Comparison of ENCODE assay signal across 30 mouse cellular contexts in the genomic region with DNA sequence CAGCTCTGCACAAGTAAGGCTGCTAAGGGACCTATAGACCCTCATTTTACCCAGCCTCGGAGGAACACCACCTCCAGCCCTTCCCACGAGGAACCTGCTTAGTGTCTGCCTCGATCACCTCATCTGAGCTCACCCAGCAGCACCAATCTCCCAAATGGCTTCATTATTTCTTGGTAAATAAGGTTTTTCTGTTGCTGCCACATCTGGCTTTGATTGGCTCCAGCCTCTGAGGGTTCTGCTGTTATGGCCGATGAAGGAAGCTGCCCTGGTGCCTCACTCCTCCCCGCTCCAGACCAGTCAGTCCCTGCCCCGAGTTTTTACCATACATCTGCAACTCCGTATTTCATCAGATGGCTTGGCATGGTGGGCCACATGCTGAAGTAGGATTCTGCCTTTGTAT. TPM values are rescaled to one million over a fixed set of nuclear protein-coding genes. Genes with fewer than 3 reads are reported as not detected.
A peak's percentile ranks its signal among the peaks of the same experiment; 100 is the strongest.
DNase-seq lines count a peak whose midpoint lies in the region; ATAC-seq lines count a peak whose summit lies in the region.
"Had no signal": no experiment of that assay in that cellular context is flagged by ENCODE, and none has a peak within 500 bp of the region (broad histone marks: within the 10 kb centered on the region; RNA-seq: fewer than 3 reads in every experiment).

No protein-coding gene starts in this region.

- H3K36me3 ChIP-seq in heart, embryonic 10.5 days: peaks cover 3% of the 10 kb centered on the region; the same call in 1 of the 2 replicates
- H3K36me3 ChIP-seq in embryonic facial prominence, embryonic 10.5 days (replicated peaks): peaks cover 7% of the 10 kb centered on the region
- H3K36me3 ChIP-seq in embryonic facial prominence, embryonic 14.5 days (ENCODE audit: control insufficient read depth, insufficient read depth, low read length): peaks cover 8% of the 10 kb centered on the region
- H3K36me3 ChIP-seq in limb, embryonic 12.5 days: peaks cover 8% of the 10 kb centered on the region; the same call in 1 of the 2 replicates
- H3K36me3 ChIP-seq: midbrain, embryonic 15.5 days had no signal

- no peaks in the 10 kb centered on the region for H3K9me3 ChIP-seq in heart, embryonic 10.5 days
- no peaks in the 10 kb centered on the region for H3K9me3 ChIP-seq in embryonic facial prominence, embryonic 10.5 days
- no peaks in the 10 kb centered on the region for H3K9me3 ChIP-seq in embryonic facial prominence, embryonic 14.5 days (ENCODE audit: control insufficient read depth, low read length)
- no peaks in the 10 kb centered on the region for H3K9me3 ChIP-seq in limb, embryonic 12.5 days
- H3K9me3 ChIP-seq: forebrain, embryonic 13.5 days; heart, embryonic 12.5 days; midbrain, embryonic 15.5 days had no signal

- H3K4me1 ChIP-seq in heart, embryonic 10.5 days: peaks cover 81% of the 10 kb centered on the region
- H3K4me1 ChIP-seq in embryonic facial prominence, embryonic 10.5 days: peaks cover 92% of the 10 kb centered on the region
- H3K4me1 ChIP-seq in embryonic facial prominence, embryonic 14.5 days (ENCODE audit: control insufficient read depth, insufficient read depth, low read length): peaks cover 36% of the 10 kb centered on the region
- H3K4me1 ChIP-seq in limb, embryonic 12.5 days (replicated peaks): peaks cover 97% of the 10 kb centered on the region

- H3K4me3 ChIP-seq in heart, embryonic 10.5 days: no peak overlapping the region
- H3K4me3 ChIP-seq in embryonic facial prominence, embryonic 10.5 days: no peak overlapping the region
- no peak overlapping the region for H3K4me3 ChIP-seq in embryonic facial prominence, embryonic 14.5 days (ENCODE audit: low read depth, low read length)
- no peak overlapping the region for H3K4me3 ChIP-seq in limb, embryonic 12.5 days (replicated peaks)
- H3K4me3 ChIP-seq: erythroblast, embryonic 14.5 days; forebrain, embryonic 13.5 days; heart, embryonic 12.5 days; midbrain, embryonic 15.5 days had no signal

- H3K27me3 ChIP-seq in heart, embryonic 10.5 days (ENCODE audit: insufficient read depth, poor library complexity, severe bottlenecking): no peaks in the 10 kb centered on the region
- no peaks in the 10 kb centered on the region for H3K27me3 ChIP-seq in embryonic facial prominence, embryonic 10.5 days (replicated peaks; ENCODE audit: low read depth, poor library complexity, severe bottlenecking)
- H3K27me3 ChIP-seq in embryonic facial prominence, embryonic 14.5 days (replicated peaks; ENCODE audit: control insufficient read depth, insufficient read depth, low read length): no peaks in the 10 kb centered on the region
- H3K27me3 ChIP-seq in limb, embryonic 12.5 days: no peaks in the 10 kb centered on the region
- H3K27me3 ChIP-seq: forebrain, embryonic 13.5 days; heart, embryonic 12.5 days; midbrain, embryonic 15.5 days had no signal

- H3K9ac ChIP-seq in embryonic facial prominence, embryonic 14.5 days (ENCODE audit: low read depth, low read length): no peak overlapping the region
- H3K9ac ChIP-seq in limb, embryonic 12.5 days (replicated peaks): no peak overlapping the region
- H3K9ac ChIP-seq: forebrain, embryonic 13.5 days; liver, embryonic 14.5 days; midbrain, embryonic 15.5 days had no signal

- no peak overlapping the region for H3K4me2 ChIP-seq in embryonic facial prominence, embryonic 14.5 days (ENCODE audit: low read depth, low read length)
- no peak overlapping the region for H3K4me2 ChIP-seq in limb, embryonic 12.5 days
- H3K4me2 ChIP-seq: forebrain, embryonic 13.5 days; heart, embryonic 12.5 days; midbrain, embryonic 15.5 days had no signal

- peak overlapping the region; percentile 94 for H3K27ac ChIP-seq in heart, embryonic 10.5 days
- H3K27ac ChIP-seq in embryonic facial prominence, embryonic 10.5 days (replicated peaks): peak overlapping the region; percentile 88
- peak overlapping the region; percentile 57 for H3K27ac ChIP-seq in embryonic facial prominence, embryonic 14.5 days (replicated peaks; ENCODE audit: low read depth, low read length)
- H3K27ac ChIP-seq in limb, embryonic 12.5 days: peak overlapping the region; percentile 99
- H3K27ac ChIP-seq: forebrain, embryonic 13.5 days; liver, embryonic 14.5 days; macrophage; midbrain, embryonic 15.5 days had no signal

- ATAC-seq in embryonic facial prominence, embryonic 14.5 days (ENCODE audit: low read depth): no peak
- ATAC-seq in limb, embryonic 12.5 days (ENCODE audit: insufficient number of reproducible peaks, insufficient read depth, low FRiP score, low TSS enrichment, low read depth): no peak
- ATAC-seq: forebrain, embryonic 13.5 days; intestine, postnatal 0 days; midbrain, embryonic 15.5 days had no signal

- WGBS in heart, embryonic 10.5 days: 78% methylated on average over 7 of the region's 7 CpGs
- 47% methylated on average over 7 of the region's 7 CpGs for WGBS in embryonic facial prominence, embryonic 10.5 days
- 28% methylated on average over 7 of the region's 7 CpGs for WGBS in embryonic facial prominence, embryonic 14.5 days
- WGBS in limb, embryonic 12.5 days: 12% methylated on average over 7 of the region's 7 CpGs

- no peak for DNase-seq in heart, embryonic 10.5 days (ENCODE audit: low spot score)
- DNase-seq in heart, postnatal 4 days: no peak
- peak; percentile 50 for DNase-seq in embryonic facial prominence, embryonic 10.5 days (ENCODE audit: low spot score)
- DNase-seq in embryonic facial prominence, embryonic 14.5 days (ENCODE audit: low spot score): no peak
- DNase-seq in embryo, embryonic 10.5 days (ENCODE audit: low spot score): no peak
- no peak for DNase-seq in thymus, postnatal 4 days
- no peak for DNase-seq in kidney, postnatal 10 days
- DNase-seq: adrenal gland, postnatal 14 days; cerebellum, adult 11 months; cerebellum, postnatal 36 days; gastrocnemius, postnatal 36 days; heart, adult 18-20 months; kidney, adult 9 months; kidney, postnatal 36 days; layer of hippocampus, postnatal 36 days; liver; lung, adult 2 months; lung, postnatal 10 days; right cerebral cortex, postnatal 25 days; thymus, postnatal 14 days had no signal

RNA-seq across cellular contexts. Expression of a gene that starts 13.5 kb away (rescaled TPM):
- 17.1 and 25.1 TPM in 2 replicates for polyA plus RNA-seq in heart, embryonic 10.5 days (2016; fragmentation: Nextera tagmentation; extraction: Ambion mirVana)
- 1 to 10 TPM; 3.7 to 6.4 TPM for total RNA-seq in heart, postnatal 4 days (2021)
- polyA plus RNA-seq in embryonic facial prominence, embryonic 10.5 days (2016; fragmentation: Nextera tagmentation; extraction: Ambion mirVana): 18.1 and 22.4 TPM in 2 replicates
- polyA plus RNA-seq in embryonic facial prominence, embryonic 14.5 days (2014; fragmentation: Nextera tagmentation; extraction: Ambion mirVana): 30.3 and 33.1 TPM in 2 replicates
- polyA plus RNA-seq in limb, embryonic 12.5 days (2016; fragmentation: Nextera tagmentation; extraction: Ambion mirVana): 29.4 and 33.3 TPM in 2 replicates

RNA-seq across cellular contexts. Expression of a gene that starts 47.3 kb away (rescaled TPM):
- 9.5 and 10.4 TPM in 2 replicates for polyA plus RNA-seq in heart, embryonic 10.5 days (2016; fragmentation: Nextera tagmentation; extraction: Ambion mirVana)
- total RNA-seq in heart, postnatal 4 days (2021): 10 to 100 TPM in 1 of 2 experiments, under 1 TPM in 1; 0.98 to 10.9 TPM
- 1.4 and 1.6 TPM in 2 replicates for polyA plus RNA-seq in embryonic facial prominence, embryonic 10.5 days (2016; fragmentation: Nextera tagmentation; extraction: Ambion mirVana)
- polyA plus RNA-seq in embryonic facial prominence, embryonic 14.5 days (2014; fragmentation: Nextera tagmentation; extraction: Ambion mirVana): 376 and 643 TPM in 2 replicates
- polyA plus RNA-seq in limb, embryonic 12.5 days (2016; fragmentation: Nextera tagmentation; extraction: Ambion mirVana): 14.3 and 17.3 TPM in 2 replicates
- total RNA-seq: layer of hippocampus, postnatal 36 days; left cerebral cortex, postnatal 10 days; MEL had no signal
- polyA plus RNA-seq: erythroblast, embryonic 14.5 days; macrophage had no signal

Comparison
In these comparisons a context has a peak if more than half of its experiments do, and no peak if none do; other contexts are left out.
1. RNA of a gene that starts 47.3 kb away (polyA plus RNA-seq): 376 to 643 TPM in embryonic facial prominence, embryonic 14.5 days; 14.3 to 17.3 TPM in limb, embryonic 12.5 days, 9.5 to 10.4 TPM in heart, embryonic 10.5 days and 1.4 to 1.6 TPM in embryonic facial prominence, embryonic 10.5 days; every median in the first group is over 10 times any median in the second.
2. Peak in every context shown above with its lines, with median percentiles within 50 percentile points of each other: H3K27ac ChIP-seq.